Mouse (Mus musculus): Measurements from ENCODE around the gene Olfr288. TPM values are rescaled to one million over a fixed set of nuclear protein-coding genes. Genes with fewer than 3 reads are reported as not detected.

The Olfr288 gene
- polyA plus RNA-seq (2015; fragmentation: Illumina TruSeq; extraction: RNeasy Lipid Tissue Mini Kit (QIAGEN cat#74804); ENCODE audit: insufficient read depth, low read depth, low replicate concordance) = not detected

GRCm38 (mm10) chr15:98195442-98195841 lies at the start of gene Olfr288:
Gene Olfr288 (minus strand): TSS chr15:98195542.

DNA sequence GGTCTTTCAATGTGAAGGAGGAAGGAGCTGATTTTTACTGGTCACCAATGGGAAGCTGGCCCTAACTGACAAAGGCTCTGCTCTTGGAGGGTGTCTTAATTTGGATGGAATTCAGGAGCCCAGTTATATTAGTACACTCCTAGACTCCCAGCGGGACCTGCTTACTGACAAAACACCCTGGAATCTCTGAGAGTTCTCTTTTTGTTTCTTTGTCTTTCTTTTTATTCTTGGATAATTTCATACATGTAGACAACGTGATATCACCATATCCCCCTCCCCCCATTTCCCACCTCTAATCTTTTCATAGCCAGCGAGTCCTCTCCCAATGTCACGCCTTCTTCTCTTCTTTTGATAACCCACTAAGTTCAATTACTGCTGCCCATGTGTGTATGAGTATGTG lies 39.0 kb upstream of the Olfr288 start, which contains the start of gene Olfr286:
Gene Olfr286 (minus strand): TSS at position 101 of the 400 bp plus-strand sequence.

DNA sequence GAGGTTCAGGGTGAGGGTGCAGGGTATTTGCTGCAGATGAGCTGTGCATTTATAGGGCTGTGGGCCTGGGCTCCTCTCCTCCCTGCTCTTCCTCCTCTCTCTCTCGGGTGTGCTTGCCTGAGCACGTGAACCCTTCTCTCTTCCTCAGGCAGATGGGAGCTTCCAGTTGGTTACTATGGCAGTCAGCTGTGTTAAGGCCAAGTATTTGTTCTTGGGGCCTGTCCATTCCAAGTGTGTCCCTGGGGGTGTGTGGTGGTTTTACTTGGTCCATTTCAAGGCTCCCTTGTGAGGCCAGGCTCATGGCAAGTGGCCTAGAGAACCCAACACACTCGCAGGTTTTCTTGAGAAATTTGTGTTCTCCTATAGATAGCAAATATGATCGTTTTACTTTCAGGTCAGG lies 25.5 kb upstream of the Olfr288 start, which contains the start of the genes Gm44579 and Olfr287:
Gene Gm44579 (minus strand): TSS at position 101 of the 400 bp plus-strand sequence.
Gene Olfr287 (minus strand): TSS at position 180 of the 400 bp plus-strand sequence.

DNA sequence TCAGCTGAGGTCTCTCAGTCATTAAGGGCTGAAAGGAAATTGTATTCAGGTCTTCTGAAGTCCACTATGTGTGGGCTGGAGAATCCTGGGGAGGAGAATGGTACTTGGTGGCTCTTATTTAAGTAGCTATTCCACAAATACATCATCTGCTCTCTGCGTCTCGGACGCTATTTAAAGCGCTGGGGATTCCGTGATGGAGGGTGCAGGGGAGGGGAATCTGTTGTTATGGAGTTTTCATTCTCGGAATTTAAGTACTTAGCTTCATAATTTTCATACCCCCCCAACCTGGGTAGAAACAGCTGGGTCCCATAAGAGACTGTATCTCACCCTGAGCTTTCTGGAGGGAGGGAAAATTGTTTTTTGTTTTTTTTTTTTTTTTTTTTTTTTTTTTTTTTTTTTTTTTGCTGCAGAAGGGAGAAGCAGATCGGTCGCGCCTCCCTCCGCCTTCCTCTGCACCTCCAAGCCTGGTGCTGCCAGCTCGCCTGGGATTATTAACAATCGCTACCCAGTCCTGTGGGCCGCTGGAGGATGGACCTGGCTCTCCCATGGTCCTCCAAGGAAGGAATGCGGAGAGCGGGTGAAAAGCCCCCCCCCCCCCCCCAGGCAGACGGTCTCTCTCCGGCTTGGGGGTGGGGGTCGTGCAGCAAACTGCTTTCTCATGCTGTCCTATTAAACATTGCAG lies 28.2 kb downstream of the Olfr288 start, which contains the start of gene Ccdc184:
Gene Ccdc184 (plus strand): TSS at position 196 of the 682 bp plus-strand sequence.

DNA sequence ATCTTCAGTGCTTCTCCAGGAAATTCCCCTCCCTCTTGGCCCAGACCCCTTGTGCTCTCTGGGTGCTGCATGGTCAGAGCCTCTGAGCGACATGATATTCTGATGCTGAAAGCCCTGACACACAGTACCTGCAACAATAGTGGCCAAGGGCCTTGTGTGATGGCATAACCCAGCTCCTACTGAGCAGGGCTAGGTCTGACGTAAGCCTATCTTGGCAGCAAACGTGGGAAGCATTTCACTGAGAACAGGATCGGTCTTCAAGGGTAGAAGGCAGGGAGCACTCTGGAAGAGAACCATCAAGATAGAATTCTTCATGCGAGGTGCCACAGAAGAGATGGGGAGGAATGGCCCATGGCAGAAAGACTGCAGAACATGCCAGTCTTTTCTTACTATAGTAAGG lies 29.8 kb downstream of the Olfr288 start, which contains the start of gene Asb8:
Gene Asb8 (minus strand): TSS at position 101 of the 400 bp plus-strand sequence.

Other genes with a start within 250 kb of the Olfr288 start
- 13.9 TPM for gene Tmem106c, start 231.3 kb downstream of the Olfr288 start, polyA plus RNA-seq (2015; fragmentation: Illumina TruSeq; extraction: RNeasy Lipid Tissue Mini Kit (QIAGEN cat#74804); ENCODE audit: insufficient read depth, low read depth, low replicate concordance)
- gene Col2a1, start 190.8 kb downstream of the Olfr288 start, polyA plus RNA-seq (2015; fragmentation: Illumina TruSeq; extraction: RNeasy Lipid Tissue Mini Kit (QIAGEN cat#74804); ENCODE audit: insufficient read depth, low read depth, low replicate concordance) = not detected
- gene Pfkm, start 103.0 kb downstream of the Olfr288 start, polyA plus RNA-seq (2015; fragmentation: Illumina TruSeq; extraction: RNeasy Lipid Tissue Mini Kit (QIAGEN cat#74804); ENCODE audit: insufficient read depth, low read depth, low replicate concordance) = 5.8 TPM
- gene Senp1, start 101.8 kb downstream of the Olfr288 start, polyA plus RNA-seq (2015; fragmentation: Illumina TruSeq; extraction: RNeasy Lipid Tissue Mini Kit (QIAGEN cat#74804); ENCODE audit: insufficient read depth, low read depth, low replicate concordance) = 3.8 TPM
- gene Asb8, start 29.9 kb downstream of the Olfr288 start, polyA plus RNA-seq (2015; fragmentation: Illumina TruSeq; extraction: RNeasy Lipid Tissue Mini Kit (QIAGEN cat#74804); ENCODE audit: insufficient read depth, low read depth, low replicate concordance) = 6.8 TPM
- 0.72 TPM for gene Ccdc184, start 28.4 kb downstream of the Olfr288 start, polyA plus RNA-seq (2015; fragmentation: Illumina TruSeq; extraction: RNeasy Lipid Tissue Mini Kit (QIAGEN cat#74804); ENCODE audit: insufficient read depth, low read depth, low replicate concordance)
- gene Gm44579, start 25.4 kb upstream of the Olfr288 start, polyA plus RNA-seq (2015; fragmentation: Illumina TruSeq; extraction: RNeasy Lipid Tissue Mini Kit (QIAGEN cat#74804); ENCODE audit: insufficient read depth, low read depth, low replicate concordance) = not detected
- gene Olfr287, start 25.5 kb upstream of the Olfr288 start, polyA plus RNA-seq (2015; fragmentation: Illumina TruSeq; extraction: RNeasy Lipid Tissue Mini Kit (QIAGEN cat#74804); ENCODE audit: insufficient read depth, low read depth, low replicate concordance) = not detected
- not detected for gene Olfr286, start 38.9 kb upstream of the Olfr288 start, polyA plus RNA-seq (2015; fragmentation: Illumina TruSeq; extraction: RNeasy Lipid Tissue Mini Kit (QIAGEN cat#74804); ENCODE audit: insufficient read depth, low read depth, low replicate concordance)
- gene H1fnt, start 61.8 kb upstream of the Olfr288 start, polyA plus RNA-seq (2015; fragmentation: Illumina TruSeq; extraction: RNeasy Lipid Tissue Mini Kit (QIAGEN cat#74804); ENCODE audit: insufficient read depth, low read depth, low replicate concordance) = not detected
- 1.1 TPM for gene Zfp641, start 100.6 kb upstream of the Olfr288 start, polyA plus RNA-seq (2015; fragmentation: Illumina TruSeq; extraction: RNeasy Lipid Tissue Mini Kit (QIAGEN cat#74804); ENCODE audit: insufficient read depth, low read depth, low replicate concordance)
- not detected for gene Olfr285, start 121.8 kb upstream of the Olfr288 start, polyA plus RNA-seq (2015; fragmentation: Illumina TruSeq; extraction: RNeasy Lipid Tissue Mini Kit (QIAGEN cat#74804); ENCODE audit: insufficient read depth, low read depth, low replicate concordance)
- not detected for gene Olfr284, start 145.4 kb upstream of the Olfr288 start, polyA plus RNA-seq (2015; fragmentation: Illumina TruSeq; extraction: RNeasy Lipid Tissue Mini Kit (QIAGEN cat#74804); ENCODE audit: insufficient read depth, low read depth, low replicate concordance)
- gene Olfr283, start 185.4 kb upstream of the Olfr288 start, polyA plus RNA-seq (2015; fragmentation: Illumina TruSeq; extraction: RNeasy Lipid Tissue Mini Kit (QIAGEN cat#74804); ENCODE audit: insufficient read depth, low read depth, low replicate concordance) = not detected
- not detected for gene Olfr282, start 235.7 kb upstream of the Olfr288 start, polyA plus RNA-seq (2015; fragmentation: Illumina TruSeq; extraction: RNeasy Lipid Tissue Mini Kit (QIAGEN cat#74804); ENCODE audit: insufficient read depth, low read depth, low replicate concordance)